Comparison of ENCODE assay signal across 19 mouse cellular contexts in genomic region chrX:99067232-99067631, GRCm38 (mm10).
A peak's percentile ranks its signal among the peaks of the same experiment; 100 is the strongest.
DNase-seq lines count a peak whose midpoint lies in the region; ATAC-seq lines count a peak whose summit lies in the region.
"Had no signal": no experiment of that assay in that cellular context is flagged by ENCODE, and none has a peak within 500 bp of the region (broad histone marks: within the 10 kb centered on the region; RNA-seq: fewer than 3 reads in every experiment).

No protein-coding gene starts in this region.

- no peaks in the 10 kb centered on the region for H3K4me1 ChIP-seq in lung, embryonic 15.5 days
- H3K4me1 ChIP-seq: embryonic facial prominence, embryonic 10.5 days; embryonic facial prominence, embryonic 12.5 days; forebrain, embryonic 13.5 days; forebrain, embryonic 15.5 days had no signal

- 67% methylated on average over 7 of the region's 7 CpGs for WGBS in lung, embryonic 15.5 days

- H3K4me2 ChIP-seq in lung, embryonic 15.5 days = no peak overlapping the region
- H3K4me2 ChIP-seq: embryonic facial prominence, embryonic 12.5 days; forebrain, embryonic 13.5 days; forebrain, embryonic 15.5 days had no signal

- no peak for DNase-seq in lung, postnatal 10 days
- DNase-seq in heart, adult 9 months (ENCODE audit: low spot score in 2 of 2) = no peak
- no peak for DNase-seq in right cerebral cortex, postnatal 25 days
- DNase-seq: adrenal gland, adult 2 months; adrenal gland, postnatal 10 days; adrenal gland, postnatal 25 days; cerebellum, adult 11 months; cerebellum, adult 18-20 months; cerebellum, adult 8-10 months; cerebellum, adult 9-11 months; cerebellum, postnatal 14 days; cerebellum, postnatal 36 days; forebrain, postnatal 0 days had no signal

- ATAC-seq in lung, embryonic 15.5 days (ENCODE audit: borderline replicate concordance, extremely low read depth, low FRiP score, low TSS enrichment) = no peak
- peak; percentile 77 for ATAC-seq in megakaryocyte, adult 5-6 weeks (ENCODE audit: poor library complexity, severe bottlenecking)
- ATAC-seq: forebrain, embryonic 13.5 days; forebrain, embryonic 15.5 days; forebrain, postnatal 0 days had no signal

- no peaks in the 10 kb centered on the region for H3K36me3 ChIP-seq in lung, embryonic 15.5 days
- H3K36me3 ChIP-seq: embryonic facial prominence, embryonic 10.5 days; embryonic facial prominence, embryonic 12.5 days; forebrain, embryonic 15.5 days had no signal

- H3K9me3 ChIP-seq in lung, embryonic 15.5 days = no peaks in the 10 kb centered on the region
- H3K9me3 ChIP-seq: embryonic facial prominence, embryonic 10.5 days; embryonic facial prominence, embryonic 12.5 days; forebrain, embryonic 13.5 days; forebrain, embryonic 15.5 days had no signal

- no peak overlapping the region for H3K4me3 ChIP-seq in lung, embryonic 15.5 days
- H3K4me3 ChIP-seq: embryonic facial prominence, embryonic 10.5 days; embryonic facial prominence, embryonic 12.5 days; forebrain, embryonic 13.5 days; forebrain, embryonic 15.5 days had no signal

- peaks cover 3% of the 10 kb centered on the region; the same call in 1 of the 2 replicates for H3K27me3 ChIP-seq in lung, embryonic 15.5 days
- H3K27me3 ChIP-seq: forebrain, embryonic 13.5 days; forebrain, embryonic 15.5 days had no signal

- no peak overlapping the region for H3K9ac ChIP-seq in lung, embryonic 15.5 days
- H3K9ac ChIP-seq: embryonic facial prominence, embryonic 12.5 days; forebrain, embryonic 13.5 days; forebrain, embryonic 15.5 days; forebrain, postnatal 0 days had no signal

- H3K27ac ChIP-seq in lung, embryonic 15.5 days = 0 out of 2 replicates have a peak overlapping the region, but pooled peaks have one; percentile 4
- H3K27ac ChIP-seq: embryonic facial prominence, embryonic 10.5 days; embryonic facial prominence, embryonic 12.5 days; forebrain, embryonic 13.5 days; forebrain, embryonic 15.5 days had no signal
